Mouse (Mus musculus) heart, postnatal 0 days (tissue): ENCODE results near the gene Klrb1a.

ENCODE experiments used
- CTCF ChIP-seq: IDR thresholded peaks from 2 replicates; pipeline ENCODE4 v1.5.1; 2016; ENCODE audit warnings: antibody characterized with exemption, control low read depth, low read depth
- EP300 ChIP-seq: IDR thresholded peaks from 2 replicates; pipeline ENCODE4 v1.6.1; 2016; ENCODE audit warnings: antibody characterized with exemption, low read depth

GRCm38 (mm10) chr6:128597121-128597522 is 26.2 kb downstream of the Klrb1a start:
- TF ChIP-seq CTCF (no peak), EP300 (no peak)
